Mouse (Mus musculus) forebrain, embryonic 13.5 days (tissue): ENCODE results near the gene Prr36. TPM values are rescaled to one million over a fixed set of nuclear protein-coding genes. Genes with fewer than 3 reads are reported as not detected.

Experiments
- ATAC-seq: fragments of 200-750 bp; cut with Nextera tagmentation; 2 replicates; pipeline ENCODE4 v1.8.0; 2017
- H3K27ac ChIP-seq: fragments of 300-500 bp; sonication (generic); 2 replicates; pipeline ENCODE4 v1.5.1; 2015; ENCODE audit warnings: inconsistent platforms, mild to moderate bottlenecking, moderate library complexity
- H3K27me3 ChIP-seq: fragments of 300-500 bp; sonication (generic); 2 replicates; pipeline ENCODE4 v1.6.1; 2015; ENCODE audit warnings: mild to moderate bottlenecking, inconsistent platforms
- H3K36me3 ChIP-seq: fragments of 300-500 bp; sonication (generic); 2 replicates; pipeline ENCODE4 v1.6.1; 2015; ENCODE audit warnings: mild to moderate bottlenecking, inconsistent platforms; ENCODE audit not compliant: poor library complexity, severe bottlenecking
- H3K4me1 ChIP-seq: fragments of 300-500 bp; sonication (generic); 2 replicates; pipeline ENCODE4 v1.6.1; 2015; ENCODE audit warnings: inconsistent platforms
- H3K4me2 ChIP-seq: fragments of 300-500 bp; sonication (generic); 2 replicates; pipeline ENCODE4 v1.6.1; 2015; ENCODE audit warnings: inconsistent platforms, mild to moderate bottlenecking, moderate library complexity
- H3K4me3 ChIP-seq: fragments of 300-500 bp; sonication (generic); 2 replicates; pipeline ENCODE4 v1.5.1; 2015; ENCODE audit warnings: mild to moderate bottlenecking, inconsistent platforms
- H3K9ac ChIP-seq: fragments of 300-500 bp; sonication (generic); 2 replicates; pipeline ENCODE4 v1.6.1; 2015; ENCODE audit warnings: mild to moderate bottlenecking, inconsistent platforms
- H3K9me3 ChIP-seq: fragments of 300-500 bp; sonication (generic); replicated peaks from 2 replicates; pipeline ENCODE4 v1.6.1; 2016; ENCODE audit warnings: inconsistent platforms
- WGBS: fragments of 180-500 bp; shearing (Covaris S2); methylation state at CpG from one replicate; pipeline ENCODE4 v1.1.7; 2015; 5-methylcytosine and 5-hydroxymethylcytosine counted together
- polyA plus RNA-seq: library from polyadenylated mRNA; unstranded; fragments of >200 nt; fragmentation: Nextera tagmentation; extraction: Ambion mirVana; gene quantifications from 2 replicates; pipeline ENCODE4 v1.2.1, GENCODE M21; 2015

Gene Prr36
- polyA plus RNA-seq, 1 experiment from 2014 or later = 33.2 TPM

DNA sequence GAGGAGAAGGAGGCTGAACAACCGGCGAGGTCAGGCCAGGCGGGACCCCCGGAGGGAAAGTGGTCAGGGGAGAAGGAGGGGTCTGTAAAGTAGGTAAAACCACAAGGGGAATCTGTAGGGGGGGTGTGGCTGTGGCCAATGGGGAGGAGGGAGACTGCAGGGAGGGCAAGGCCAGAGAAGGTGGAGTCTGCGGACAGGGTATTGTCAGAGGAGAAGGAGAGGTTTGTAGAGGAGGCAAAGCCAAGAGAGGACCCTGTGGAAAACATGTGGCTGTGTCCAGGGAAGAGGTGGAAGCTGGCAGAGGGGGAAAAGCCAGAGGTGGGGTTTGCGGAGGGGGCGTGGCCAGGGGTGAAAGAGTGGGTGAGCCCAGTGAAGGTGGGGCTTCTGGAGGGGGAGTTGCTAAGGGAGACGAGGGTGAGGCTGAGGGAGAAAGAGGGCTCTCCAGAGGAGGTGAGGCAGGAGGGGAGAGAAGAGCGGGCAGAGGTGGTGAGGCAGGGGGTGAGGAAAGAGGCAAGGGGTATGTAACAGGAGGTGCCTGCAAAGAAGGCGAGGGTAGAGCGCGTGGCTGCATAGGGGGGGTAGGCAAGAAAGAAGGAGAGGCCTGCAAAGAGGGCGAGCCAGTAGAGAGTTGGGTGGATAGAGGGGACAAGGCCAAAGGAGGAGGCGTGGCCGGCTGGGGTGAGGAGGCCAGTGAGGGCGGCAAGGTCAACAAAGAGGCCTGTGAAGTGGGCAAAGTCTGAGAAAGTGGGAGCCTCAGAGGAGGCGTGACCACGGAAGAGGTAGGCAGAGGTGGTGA is 3.9 kb downstream of the Prr36 start:
- H3K4me3 ChIP-seq = peak overlapping the region; percentile 45
- 0 out of 2 replicates have a peak, but pooled peaks cover 4% of the 10 kb centered on the region for H3K9me3 ChIP-seq
- peak overlapping the region; percentile 65 for H3K9ac ChIP-seq
- H3K4me1 ChIP-seq = peaks cover 35% of the 10 kb centered on the region
- peak overlapping the region; percentile 88 for H3K4me2 ChIP-seq
- ATAC-seq = peak; percentile 5; the same call in 1 of the 2 replicates
- H3K36me3 ChIP-seq = peaks cover 40% of the 10 kb centered on the region
- H3K27me3 ChIP-seq = no peaks in the 10 kb centered on the region
- WGBS = 9% methylated on average over 18 of the region's 18 CpGs
- H3K27ac ChIP-seq = peak overlapping the region; percentile 57

DNA sequence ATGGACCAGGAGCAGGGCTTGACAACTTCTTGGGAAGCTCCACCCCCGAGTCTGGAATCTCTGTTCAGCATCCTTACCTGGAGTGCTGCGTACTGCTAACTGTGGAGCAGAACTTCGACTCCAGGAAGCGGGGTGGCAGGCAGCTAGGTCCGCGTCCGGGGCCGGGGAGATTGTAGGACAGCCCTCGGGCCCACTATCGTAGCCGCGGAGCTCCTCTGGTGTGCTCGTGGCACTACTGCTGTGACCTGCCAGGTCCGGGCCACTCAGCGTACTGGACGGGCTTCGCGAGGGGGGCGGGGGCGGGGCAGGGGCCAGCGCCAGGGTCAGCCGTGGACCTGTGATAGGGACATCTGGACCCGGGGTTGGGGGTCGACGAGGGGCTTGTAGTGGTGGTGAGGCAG is 4.5 kb downstream of the Prr36 start:
- Histone ChIP-seq H3K9ac (peak overlapping the region; percentile 65), H3K27me3 (no peaks in the 10 kb centered on the region), H3K4me1 (peaks cover 35% of the 10 kb centered on the region), H3K27ac (no peak overlapping the region), H3K4me3 (peak overlapping the region; percentile 45), H3K9me3 (0 out of 2 replicates have a peak, but pooled peaks cover 4% of the 10 kb centered on the region), H3K36me3 (peaks cover 41% of the 10 kb centered on the region), H3K4me2 (peak overlapping the region; percentile 88)
- WGBS = 2% methylated on average over 25 of the region's 25 CpGs
- ATAC-seq = no peak; the same call in 1 of the 2 replicates

GRCm38 (mm10) chr8:4211097-4211496 is 6.2 kb downstream of the Prr36 start:
- Histone ChIP-seq H3K27ac (no peak overlapping the region), H3K36me3 (peaks cover 57% of the 10 kb centered on the region)
- 65% methylated on average over 6 of the region's 6 CpGs for WGBS

DNA sequence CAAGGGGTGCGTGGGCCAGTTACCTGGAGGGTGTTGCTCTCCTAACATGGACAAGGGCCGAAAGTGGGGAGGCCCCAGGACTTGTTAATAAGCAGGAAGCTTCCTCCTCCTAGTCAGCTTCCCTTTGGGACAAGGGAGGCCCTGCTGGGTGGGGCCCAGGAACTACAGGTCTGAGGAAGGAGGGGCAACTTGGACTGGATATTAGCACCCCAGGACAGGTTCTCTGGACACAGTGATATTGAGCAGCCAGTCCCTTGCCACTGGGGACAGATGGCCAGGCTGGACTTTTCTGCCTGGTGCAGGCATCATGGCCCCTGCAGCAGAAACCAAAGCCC is 10.3 kb downstream of the Prr36 start:
- Histone ChIP-seq H3K4me1 (peaks cover 19% of the 10 kb centered on the region), H3K9ac (peak overlapping the region; percentile 45), H3K4me3 (no peak overlapping the region), H3K27me3 (peaks cover 36% of the 10 kb centered on the region), H3K36me3 (peaks cover 75% of the 10 kb centered on the region), H3K4me2 (no peak overlapping the region; the same call in 1 of the 2 replicates), H3K27ac (no peak overlapping the region), H3K9me3 (0 out of 2 replicates have a peak, but pooled peaks cover 4% of the 10 kb centered on the region)
- ATAC-seq = no peak
- WGBS = 57% methylated on average over 2 of the region's 2 CpGs

More at GRCm38 (mm10) chr8:4211097-4211496, 6.2 kb downstream of the Prr36 start:
- H3K27me3 ChIP-seq = peaks cover 12% of the 10 kb centered on the region
- H3K4me3 ChIP-seq = no peak overlapping the region
- peaks cover 50% of the 10 kb centered on the region for H3K4me1 ChIP-seq
- no peak for ATAC-seq
- 0 out of 2 replicates have a peak overlapping the region, but pooled peaks have one; percentile 5 for H3K4me2 ChIP-seq
- H3K9me3 ChIP-seq = 0 out of 2 replicates have a peak, but pooled peaks cover 4% of the 10 kb centered on the region
- H3K9ac ChIP-seq = no peak overlapping the region

DNA sequence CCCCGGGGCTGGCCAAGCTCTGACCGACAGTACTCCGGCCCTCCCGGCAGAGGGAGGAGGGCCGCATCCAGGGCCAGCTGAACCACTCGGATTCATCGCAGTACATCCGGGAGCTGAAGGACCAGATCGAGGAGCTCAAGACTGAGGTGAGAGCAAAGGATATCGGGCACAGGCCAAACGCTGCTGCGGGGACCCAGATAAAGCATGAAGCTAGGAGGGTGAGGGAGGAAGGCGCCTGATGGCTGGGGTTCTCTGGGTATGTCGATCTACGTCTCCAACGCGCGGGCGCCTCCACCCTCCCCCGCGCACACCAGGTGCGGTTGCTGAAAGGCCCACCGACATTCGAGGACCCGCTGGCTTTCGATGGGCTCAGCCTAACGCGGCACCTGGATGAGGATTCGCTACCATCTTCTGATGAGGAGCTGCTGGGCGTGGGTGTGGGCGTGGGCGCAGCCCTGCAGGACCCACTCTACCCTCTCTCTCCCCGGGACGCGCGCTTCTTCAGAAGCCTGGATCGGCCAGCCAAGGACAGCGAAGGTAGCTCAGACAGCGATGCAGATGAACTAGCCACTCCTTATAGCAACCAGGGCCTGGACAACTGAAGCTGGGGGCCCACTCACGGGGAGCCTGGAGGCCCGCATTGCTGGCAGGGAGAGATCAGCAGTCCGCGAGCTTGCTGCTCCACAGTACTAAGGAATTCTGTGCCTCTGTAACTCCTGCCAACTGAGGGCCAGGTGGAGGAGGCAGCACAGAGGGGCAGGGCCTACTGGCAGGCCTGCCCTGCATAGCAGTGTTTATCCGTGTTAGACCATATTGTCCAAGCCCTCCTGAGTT is 10.9 kb downstream of the Prr36 start:
- 0 out of 2 replicates have a peak, but pooled peaks cover 4% of the 10 kb centered on the region for H3K9me3 ChIP-seq
- H3K9ac ChIP-seq = peak overlapping the region; percentile 45
- peak overlapping the region; percentile 22 for H3K4me2 ChIP-seq
- no peak overlapping the region; the same call in 1 of the 2 replicates for H3K4me3 ChIP-seq
- ATAC-seq = peak; percentile 25; the same call in 1 of the 2 replicates
- WGBS = 8% methylated on average over 44 of the region's 44 CpGs
- H3K27ac ChIP-seq = no peak overlapping the region
- H3K36me3 ChIP-seq = peaks cover 81% of the 10 kb centered on the region
- peaks cover 19% of the 10 kb centered on the region for H3K4me1 ChIP-seq
- peaks cover 36% of the 10 kb centered on the region for H3K27me3 ChIP-seq

DNA sequence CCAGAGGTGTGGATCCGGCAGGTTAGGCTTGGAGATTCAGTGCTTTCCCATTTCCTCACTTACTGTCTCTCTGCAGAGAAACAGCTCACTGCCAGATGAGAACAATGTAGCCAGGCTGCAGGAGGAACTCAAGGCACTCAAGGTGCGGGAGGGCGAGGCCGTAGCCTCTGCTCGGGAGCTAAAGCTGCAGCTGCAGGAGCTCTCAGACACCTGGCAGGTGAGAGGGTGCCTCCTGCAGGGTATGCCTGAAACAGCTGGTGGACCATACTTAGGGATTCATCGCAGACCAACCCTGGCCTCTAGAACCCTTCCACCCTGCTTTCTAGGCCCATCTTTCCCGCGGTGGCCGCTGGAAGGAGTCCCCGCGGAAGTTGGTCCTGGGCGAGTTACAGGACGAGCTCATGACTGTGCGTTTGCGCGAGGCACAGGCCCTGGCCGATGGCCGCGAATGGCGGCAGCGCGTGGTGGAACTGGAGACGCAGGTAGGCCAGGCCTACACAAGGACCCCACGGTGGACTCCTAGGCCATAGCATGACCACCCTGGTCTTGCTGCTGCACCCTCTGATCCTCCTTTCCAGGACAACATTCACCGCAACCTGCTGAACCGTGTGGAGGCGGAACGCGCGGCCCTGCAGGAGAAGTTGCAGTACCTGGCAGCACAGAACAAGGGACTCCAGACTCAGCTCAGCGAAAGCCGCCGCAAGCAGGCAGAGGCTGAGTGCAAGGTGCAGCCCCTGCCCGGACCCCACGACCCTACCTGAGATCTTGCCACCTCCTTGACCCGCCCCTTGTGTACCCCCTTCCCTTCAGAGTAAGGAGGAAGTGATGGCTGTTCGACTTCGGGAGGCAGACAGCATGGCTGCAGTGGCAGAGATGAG is 11.8 kb downstream of the Prr36 start:
- Histone ChIP-seq H3K9ac (0 out of 2 replicates have a peak overlapping the region, but pooled peaks have one; percentile 21), H3K4me1 (peaks cover 19% of the 10 kb centered on the region), H3K27ac (no peak overlapping the region), H3K4me2 (peak overlapping the region; percentile 22; the same call in 1 of the 2 replicates), H3K36me3 (peaks cover 83% of the 10 kb centered on the region), H3K4me3 (no peak overlapping the region; the same call in 1 of the 2 replicates), H3K9me3 (0 out of 2 replicates have a peak, but pooled peaks cover 4% of the 10 kb centered on the region), H3K27me3 (peaks cover 36% of the 10 kb centered on the region)
- WGBS = 17% methylated on average over 38 of the region's 38 CpGs
- no peak for ATAC-seq

GRCm38 (mm10) chr8:4201321-4201720 is 15.9 kb downstream of the Prr36 start:
- no peak for ATAC-seq
- no peaks in the 10 kb centered on the region for H3K9me3 ChIP-seq
- no peak overlapping the region for H3K27ac ChIP-seq
- WGBS = 65% methylated on average over 2 of the region's 2 CpGs
- peaks cover 7% of the 10 kb centered on the region for H3K4me1 ChIP-seq
- H3K9ac ChIP-seq = no peak overlapping the region
- H3K36me3 ChIP-seq = peaks cover 72% of the 10 kb centered on the region
- H3K4me2 ChIP-seq = no peak overlapping the region
- H3K27me3 ChIP-seq = peaks cover 26% of the 10 kb centered on the region
- H3K4me3 ChIP-seq = no peak overlapping the region

DNA sequence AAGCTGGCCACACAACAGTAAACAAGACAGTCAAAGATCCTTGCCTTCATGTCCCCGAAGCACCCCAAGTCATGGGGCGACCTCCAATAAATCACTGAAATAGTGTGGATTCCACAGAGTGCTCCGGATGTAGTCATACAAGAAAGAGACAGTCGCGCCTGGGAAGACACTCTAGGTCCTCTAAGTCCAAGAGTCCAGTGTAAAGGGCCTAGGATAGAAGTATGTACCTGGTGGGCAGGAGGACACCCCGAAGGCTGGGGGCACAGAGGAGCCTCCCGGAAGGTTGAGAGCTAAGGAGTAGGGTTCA is 23.7 kb downstream of the Prr36 start:
- H3K36me3 ChIP-seq = peaks cover 51% of the 10 kb centered on the region
- H3K4me1 ChIP-seq = peaks cover 19% of the 10 kb centered on the region
- no peak overlapping the region; the same call in 1 of the 2 replicates for H3K27ac ChIP-seq
- peak overlapping the region; percentile 41; the same call in 1 of the 2 replicates for H3K4me2 ChIP-seq
- no peaks in the 10 kb centered on the region for H3K27me3 ChIP-seq
- ATAC-seq = peak; percentile 11; the same call in 1 of the 2 replicates
- WGBS = 57% methylated on average over 7 of the region's 7 CpGs
- no peak overlapping the region for H3K9ac ChIP-seq
- H3K4me3 ChIP-seq = no peak overlapping the region
- no peaks in the 10 kb centered on the region for H3K9me3 ChIP-seq

DNA sequence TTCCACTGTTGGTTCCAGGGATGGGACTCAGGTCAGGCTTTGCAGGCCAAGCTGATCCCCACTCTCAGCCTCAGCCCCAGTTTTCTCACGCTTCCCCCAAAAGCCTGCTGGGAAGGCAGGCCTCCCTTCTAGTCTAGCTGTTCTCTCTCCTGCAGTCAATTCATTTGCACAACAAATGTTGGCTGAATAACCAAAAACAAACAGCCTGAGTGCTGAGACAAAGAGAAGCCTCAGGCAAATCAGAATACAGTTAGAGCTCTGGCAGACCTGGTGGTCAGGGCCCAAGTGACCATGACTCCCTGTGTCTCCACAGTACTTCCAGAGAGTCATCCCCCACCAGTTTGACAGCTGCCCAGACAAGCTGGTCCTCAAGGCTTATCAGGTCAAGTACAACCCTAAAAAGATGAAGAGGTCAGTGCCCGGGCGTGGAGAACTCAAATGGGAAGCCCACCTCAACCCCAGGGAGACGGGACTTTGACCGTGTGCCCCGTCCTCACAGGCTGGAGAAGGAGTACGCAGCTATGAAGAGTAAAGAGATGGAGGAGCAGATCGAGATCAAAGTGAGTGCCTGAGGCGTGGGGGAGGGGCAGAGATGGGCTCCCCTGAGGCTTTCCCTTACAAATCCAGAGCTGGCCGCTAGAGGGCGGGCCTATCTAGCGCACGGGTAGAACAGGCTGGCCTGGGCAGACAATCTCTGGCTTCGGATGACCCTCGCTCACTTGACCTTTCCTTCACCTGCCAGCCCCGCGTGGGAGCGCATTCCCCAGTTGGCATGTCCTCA is 24.3 kb downstream of the Prr36 start:
- Histone ChIP-seq H3K4me1 (peaks cover 19% of the 10 kb centered on the region), H3K4me2 (peak overlapping the region; percentile 41), H3K9ac (no peak overlapping the region), H3K27me3 (no peaks in the 10 kb centered on the region), H3K9me3 (no peaks in the 10 kb centered on the region), H3K36me3 (peaks cover 52% of the 10 kb centered on the region), H3K4me3 (no peak overlapping the region), H3K27ac (peak overlapping the region; percentile 81)
- 3% methylated on average over 18 of the region's 18 CpGs for WGBS
- peak; percentile 88 for ATAC-seq

DNA sequence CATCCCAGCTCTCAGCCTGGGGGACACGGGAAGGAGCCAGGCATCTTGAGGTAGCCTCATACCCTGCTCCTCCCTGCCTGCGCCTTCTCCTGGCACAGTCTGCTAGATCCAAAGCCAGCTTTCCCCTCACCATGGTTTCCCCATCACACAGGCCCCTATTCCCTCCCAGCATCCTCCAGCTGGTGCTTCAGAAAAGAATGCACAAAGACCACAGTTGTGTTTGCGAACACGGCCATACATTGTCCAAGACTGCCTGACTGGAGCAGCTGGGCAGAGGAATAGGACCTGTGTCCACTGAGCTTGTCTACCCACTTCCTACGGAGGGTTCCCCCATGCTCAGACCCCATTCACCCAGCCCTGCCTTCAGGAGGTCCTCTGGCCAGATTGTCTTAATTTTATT is 25.0 kb downstream of the Prr36 start:
- 0 out of 2 replicates have a peak overlapping the region, but pooled peaks have one; percentile 41 for H3K4me2 ChIP-seq
- H3K4me1 ChIP-seq = peaks cover 19% of the 10 kb centered on the region
- ATAC-seq = peak; percentile 27
- WGBS = 38% methylated on average over 5 of the region's 5 CpGs
- H3K27me3 ChIP-seq = no peaks in the 10 kb centered on the region
- H3K9ac ChIP-seq = peak overlapping the region; percentile 38; the same call in 1 of the 2 replicates
- peak overlapping the region; percentile 81 for H3K27ac ChIP-seq
- H3K9me3 ChIP-seq = no peaks in the 10 kb centered on the region
- no peak overlapping the region for H3K4me3 ChIP-seq
- H3K36me3 ChIP-seq = peaks cover 52% of the 10 kb centered on the region
